Mouse (Mus musculus) frontal cortex, postnatal 10 days (tissue): Measurements from ENCODE around the gene Tatdn3.

ENCODE experiments used
- DNase-seq, 2 experiments: peaks; one replicate each; pipeline ENCODE4 v3.0.0; 2022; ENCODE audit warnings: low spot score in 2 of 2, mixed read lengths in 1 of 2

Gene Tatdn3

GRCm38 (mm10) chr1:191062781-191063485 lies at the start of gene Tatdn3, which contains the start of gene Nsl1:
Gene Tatdn3, minus strand, starts transcription at chr1:191062932.
Gene Nsl1, plus strand, starts transcription at chr1:191063012.
- peak; percentile 81 to 90 for DNase-seq

DNA sequence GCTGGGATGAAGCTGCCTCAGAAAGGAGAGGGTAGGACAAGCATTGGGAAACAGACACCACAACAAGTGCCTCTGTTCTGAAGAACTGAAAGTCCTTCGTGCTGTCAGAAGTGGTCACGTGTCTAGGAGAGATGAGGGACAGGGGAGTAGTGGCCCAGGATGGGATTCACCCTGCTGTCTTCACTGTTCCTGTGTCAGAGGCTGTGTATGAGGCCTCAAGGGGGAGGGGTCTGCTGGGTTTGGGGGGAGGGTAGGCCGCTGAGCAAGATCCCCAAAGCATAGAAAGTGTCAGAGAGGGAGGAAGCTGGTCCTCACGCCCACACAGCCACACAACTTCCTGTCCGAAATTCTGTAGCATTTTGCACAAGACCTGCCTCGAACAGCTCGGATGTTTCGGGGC lies 48.4 kb upstream of the Tatdn3 start:
- DNase-seq: no peak

DNA sequence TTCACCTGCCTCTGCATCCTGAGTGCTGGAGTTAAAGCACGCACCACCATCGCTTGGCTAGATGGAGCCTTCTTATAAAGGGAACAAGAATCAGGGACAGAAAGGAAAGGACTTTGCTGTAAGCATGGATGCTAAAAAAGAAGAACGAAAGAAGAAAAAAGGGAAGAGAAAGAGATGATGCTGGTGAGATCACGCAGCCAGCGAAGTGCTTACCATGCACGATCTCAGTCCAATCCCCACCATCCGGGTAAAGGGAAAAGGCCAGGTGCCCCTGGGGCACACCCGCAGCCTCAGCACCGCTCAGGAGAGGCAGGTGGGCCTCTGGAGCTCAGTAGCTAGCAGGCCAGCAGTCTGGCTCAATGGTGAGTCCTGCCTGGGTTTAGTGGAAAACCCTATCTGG lies 47.2 kb upstream of the Tatdn3 start:
- DNase-seq: no peak

DNA sequence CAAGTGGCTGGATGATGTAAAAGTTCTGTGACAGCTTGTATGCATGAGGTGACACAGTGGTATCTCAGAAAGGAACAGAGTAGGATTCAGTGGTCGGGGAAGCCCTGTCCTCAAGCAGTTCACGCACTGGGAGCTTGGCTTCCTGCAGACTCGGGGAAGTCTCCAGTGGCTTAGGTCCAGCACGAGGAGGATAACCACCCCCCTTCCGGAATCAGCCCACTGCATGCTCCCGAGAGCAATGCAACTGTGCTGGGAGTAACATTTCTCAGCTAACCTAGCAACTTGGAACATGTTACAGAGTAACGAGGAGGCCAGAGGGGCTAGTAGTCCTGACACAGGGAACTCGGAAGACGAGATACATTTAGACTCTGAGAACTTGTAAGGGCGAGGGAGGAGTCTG lies 44.6 kb upstream of the Tatdn3 start:
- no peak for DNase-seq

DNA sequence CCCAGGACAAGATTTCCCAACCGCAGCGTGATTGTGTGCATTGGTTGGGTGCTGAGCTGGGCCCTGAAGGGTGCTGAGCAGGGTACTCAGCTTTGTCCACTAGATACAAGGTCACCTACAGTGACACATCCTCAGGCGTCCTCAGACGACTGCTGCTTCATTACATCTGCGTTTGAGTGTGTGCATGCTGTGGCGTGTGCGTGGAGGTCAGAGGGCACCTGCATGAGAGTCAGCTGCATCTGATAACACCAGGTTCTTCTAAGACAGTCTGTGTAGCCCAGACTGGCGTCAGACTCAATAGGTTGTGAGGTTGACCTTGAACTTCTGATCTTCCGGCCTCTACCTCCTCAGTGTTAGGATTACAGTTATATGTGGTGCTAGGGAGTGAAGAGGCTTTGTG lies 42.5 kb upstream of the Tatdn3 start:
- DNase-seq: no peak

DNA sequence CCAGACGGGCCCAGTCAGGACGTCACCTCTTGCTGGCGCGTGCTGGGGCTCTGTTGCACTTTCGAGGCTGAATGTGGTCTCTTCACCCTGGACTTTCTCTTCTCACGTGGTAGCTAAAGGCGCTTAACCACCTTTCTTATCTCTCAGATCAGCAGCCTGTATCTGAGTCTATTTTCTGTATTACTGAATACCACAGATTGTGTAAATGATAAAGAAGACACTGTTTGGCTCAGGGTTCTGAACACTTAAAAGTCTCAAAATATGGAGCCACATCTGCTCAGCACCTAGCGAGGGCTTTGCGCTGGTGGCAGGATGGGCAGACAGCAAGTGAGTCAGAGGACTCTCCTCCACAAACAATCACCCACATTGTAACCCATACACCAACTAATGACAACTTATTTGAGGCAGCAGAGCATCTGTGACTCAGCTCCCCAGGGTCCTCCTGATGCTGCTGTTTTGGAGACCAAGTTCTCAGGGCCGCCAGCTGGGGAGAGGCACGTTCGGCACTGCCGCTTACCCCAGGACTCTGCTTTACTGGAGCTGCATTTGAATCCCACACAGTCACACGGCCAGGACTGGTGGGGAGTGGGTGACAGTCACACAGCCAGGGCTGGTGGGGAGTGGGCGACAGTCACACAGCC lies 40.1 kb upstream of the Tatdn3 start:
- DNase-seq: no peak

GRCm38 (mm10) chr1:191099772-191100291 lies 37.1 kb upstream of the Tatdn3 start:
- DNase-seq: no peak

DNA sequence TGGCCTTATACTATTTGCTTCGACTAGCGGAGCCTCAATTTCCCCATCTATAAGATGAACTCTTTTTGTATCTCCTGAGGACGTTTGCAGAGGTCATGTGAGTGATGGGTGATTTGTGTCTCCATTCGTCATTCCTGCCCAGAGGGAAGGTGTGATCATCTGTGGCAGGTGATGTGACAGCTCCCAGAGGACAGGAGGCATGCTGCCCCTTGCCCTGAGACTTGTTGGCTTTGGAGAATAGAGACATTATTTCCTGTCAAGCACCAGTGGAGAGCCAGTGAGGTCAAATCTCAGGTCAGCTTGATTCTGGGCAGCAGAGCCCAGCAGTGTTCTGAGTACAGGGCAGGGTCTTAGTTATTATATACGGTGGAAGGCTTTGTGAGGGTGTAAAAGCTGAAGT lies 36.4 kb upstream of the Tatdn3 start:
- DNase-seq: no peak

DNA sequence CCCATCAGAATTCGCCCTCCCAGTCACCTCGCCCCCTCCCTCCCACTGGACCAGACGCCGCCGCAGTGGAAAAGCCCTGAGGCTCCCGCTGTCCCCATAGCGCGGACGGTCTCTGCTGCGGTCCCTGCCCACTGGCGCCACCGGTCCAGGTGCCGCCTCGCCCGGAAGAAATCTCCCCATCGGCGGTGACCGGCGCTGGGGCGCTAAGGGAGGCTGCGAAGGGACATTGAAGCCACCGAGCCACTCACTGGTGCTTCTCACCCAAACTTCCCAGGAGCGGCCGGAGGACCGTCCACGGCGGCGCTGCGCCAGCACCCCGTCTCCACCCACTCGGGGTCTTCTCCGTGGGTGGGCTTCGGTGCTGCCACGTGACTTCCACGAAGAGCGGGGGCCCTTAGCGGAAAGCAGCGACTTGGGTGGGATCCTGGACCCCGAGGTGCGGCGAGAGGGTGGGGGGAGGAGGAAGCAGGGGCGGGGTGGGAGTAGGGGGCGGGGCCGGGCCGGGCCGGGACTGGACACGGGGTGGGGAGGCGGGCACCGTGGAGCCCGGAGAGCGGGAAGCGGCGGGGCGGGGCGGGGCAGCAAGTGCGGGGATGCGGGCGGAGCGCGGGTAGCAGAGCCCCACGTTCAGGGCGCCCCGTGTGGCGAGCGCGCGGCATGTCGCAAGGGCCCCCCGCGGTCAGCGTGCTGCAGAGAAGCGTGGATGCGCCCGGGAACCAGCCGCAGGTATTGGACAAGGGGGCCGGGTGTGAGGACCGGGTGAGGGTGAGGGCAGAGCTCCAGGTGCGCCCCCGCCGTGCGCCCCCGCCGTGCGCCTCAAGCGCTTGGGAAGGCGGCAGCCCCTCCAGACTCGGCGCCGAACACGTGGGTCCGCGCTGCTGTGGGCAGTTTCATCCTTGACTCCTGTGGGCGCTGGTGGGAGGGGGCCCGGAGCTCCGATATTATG lies 35.3 kb upstream of the Tatdn3 start, which contains the start of gene Batf3:
TSS of gene Batf3 (plus strand) at position 46 of the 946 bp plus-strand sequence.
- DNase-seq: peak in 1 of 2 experiments; percentile 22

DNA sequence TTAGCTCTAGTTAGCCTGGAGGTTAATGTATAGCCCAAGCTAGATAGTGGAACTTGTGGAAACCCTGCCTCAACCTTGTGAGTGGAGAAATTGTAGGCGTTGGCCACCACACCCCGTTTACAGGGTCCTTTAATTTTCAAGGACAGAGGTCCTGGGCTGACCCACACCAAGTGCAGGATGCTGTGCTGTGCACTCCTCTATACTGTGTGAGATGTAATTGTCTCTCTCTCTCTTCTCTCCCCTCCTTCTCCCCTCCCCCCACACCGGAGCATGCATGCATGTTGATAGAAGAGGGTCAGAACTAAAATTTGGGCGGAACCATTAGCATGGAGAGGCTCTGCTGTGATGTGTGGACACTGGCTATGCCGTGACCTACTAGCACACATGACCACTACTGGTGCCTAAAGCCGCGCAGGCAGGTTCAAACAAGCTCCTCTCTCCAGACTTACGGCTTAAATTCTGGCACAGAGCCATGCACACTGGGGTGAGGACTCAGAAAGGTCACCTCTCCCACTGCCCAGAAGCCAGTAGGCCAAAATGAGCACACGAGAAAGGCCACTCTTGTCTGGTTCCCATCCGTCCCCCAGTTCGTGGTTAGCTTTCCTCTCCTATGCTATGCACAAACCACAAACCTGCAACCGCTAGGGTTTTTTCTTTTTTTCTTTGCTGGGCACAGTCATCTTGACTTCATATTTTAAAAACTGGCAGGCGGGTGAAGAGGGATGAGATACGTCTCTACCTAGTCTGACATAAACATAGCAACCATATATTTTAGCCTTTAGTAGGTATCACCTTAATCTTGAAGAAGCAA lies 34.3 kb upstream of the Tatdn3 start:
- no peak for DNase-seq

DNA sequence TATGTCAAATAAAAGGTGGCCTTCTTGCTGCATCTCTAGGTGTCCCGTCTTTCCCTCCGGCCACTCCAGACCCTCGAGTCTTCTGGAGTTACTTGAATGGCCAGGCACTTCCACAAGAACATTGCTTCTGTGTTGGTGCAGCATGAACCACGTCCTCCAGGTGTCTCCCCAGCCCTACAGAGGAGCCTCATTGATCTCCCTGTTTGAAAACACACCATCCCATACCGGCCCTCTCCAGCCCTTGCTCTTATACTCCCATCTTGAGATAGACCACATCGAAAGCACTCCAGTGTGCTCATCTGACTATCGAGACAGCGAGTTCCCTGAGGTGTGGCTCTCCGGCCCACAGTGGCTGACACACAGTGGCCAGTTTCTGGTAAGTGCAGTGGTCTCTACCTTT lies 32.3 kb upstream of the Tatdn3 start:
- DNase-seq: peak in 1 of 2 experiments; percentile 23

DNA sequence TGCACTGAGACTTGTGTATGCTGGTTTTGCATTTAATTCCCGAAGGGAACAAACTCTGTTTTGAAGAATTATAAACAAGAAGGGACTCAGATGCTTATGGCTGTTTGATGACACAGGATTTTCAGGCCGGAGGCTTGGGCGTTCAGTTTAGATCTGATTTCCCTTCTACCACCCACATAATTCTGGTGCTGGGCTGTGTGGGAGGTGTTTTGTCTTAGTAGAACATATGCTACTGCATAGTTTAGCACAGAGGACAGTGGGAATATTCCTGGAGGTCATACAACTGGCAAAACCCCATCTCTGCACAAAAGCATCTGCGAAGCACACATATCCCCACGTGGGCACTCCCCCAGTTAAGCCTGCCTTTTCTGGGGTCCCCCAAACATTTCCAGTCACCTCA lies 30.8 kb upstream of the Tatdn3 start:
- DNase-seq: no peak

DNA sequence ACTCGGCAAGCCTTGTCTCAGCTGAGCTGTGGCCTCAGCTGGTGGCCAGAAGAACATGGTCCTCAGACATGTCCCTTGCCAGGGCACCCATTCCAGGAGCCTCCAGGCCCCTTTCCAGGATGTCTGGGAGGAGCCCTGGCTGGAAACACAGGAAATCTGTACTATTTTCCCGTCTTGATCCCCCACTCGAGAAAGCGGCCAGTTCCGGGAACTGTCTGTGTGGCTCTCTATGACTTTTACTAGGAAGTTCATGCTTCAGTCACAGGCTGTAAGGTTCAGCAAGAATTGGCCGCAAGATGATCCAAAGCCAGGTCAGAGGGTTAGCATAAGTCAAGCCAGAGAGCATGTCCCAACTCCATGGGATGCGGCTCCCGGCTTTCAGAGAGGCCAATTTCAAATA lies 29.3 kb upstream of the Tatdn3 start:
- no peak for DNase-seq

- no peak for DNase-seq
Measured at GRCm38 (mm10) chr1:191089355-191089754, 26.6 kb upstream of the Tatdn3 start.

DNA sequence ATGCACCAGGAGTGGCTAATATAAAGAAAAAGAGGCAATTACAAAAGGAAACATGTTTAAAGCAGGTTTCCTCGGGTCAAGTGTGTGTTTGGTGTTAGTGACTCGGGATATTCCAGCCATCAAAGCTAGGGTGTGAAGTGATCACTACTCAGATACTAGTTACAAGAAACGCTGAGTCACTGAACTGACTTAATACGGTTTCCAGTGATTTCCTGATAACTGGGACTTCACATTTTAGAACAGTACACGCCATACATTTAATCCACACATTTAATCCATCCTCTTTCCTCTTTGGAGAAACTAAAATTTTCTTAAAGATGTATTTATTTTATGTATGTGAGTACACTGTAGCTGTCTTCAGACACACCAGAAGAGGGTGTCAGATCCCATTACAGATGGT lies 25.2 kb upstream of the Tatdn3 start:
- no peak for DNase-seq

- no peak for DNase-seq
Measured at GRCm38 (mm10) chr1:191086960-191087359, 24.2 kb upstream of the Tatdn3 start.

- DNase-seq: no peak
Measured at GRCm38 (mm10) chr1:191086304-191086878, 23.7 kb upstream of the Tatdn3 start.

DNA sequence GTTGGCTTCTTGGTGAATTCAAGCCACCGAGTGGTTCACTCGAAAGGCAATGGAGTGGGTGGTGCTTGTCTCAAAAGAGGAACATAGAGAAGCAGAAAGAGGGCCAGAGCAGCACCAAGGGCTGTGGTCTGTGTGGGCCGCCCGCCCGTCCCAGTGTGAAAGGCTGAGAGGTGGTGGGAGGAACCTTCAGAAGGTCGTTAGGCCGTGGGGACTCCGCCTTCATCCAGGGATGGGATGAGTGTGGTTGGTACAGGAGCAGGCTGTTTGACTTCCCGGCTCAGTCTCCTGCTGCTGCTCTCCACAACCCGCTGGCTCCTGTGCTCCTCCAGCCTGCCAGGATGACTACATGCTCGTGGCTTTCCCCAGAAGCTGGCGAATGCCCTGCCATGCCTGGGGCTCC lies 22.9 kb upstream of the Tatdn3 start:
- DNase-seq: no peak

GRCm38 (mm10) chr1:191084951-191085559 lies 22.3 kb upstream of the Tatdn3 start:
- DNase-seq: peak in 1 of 2 experiments; percentile 54

DNA sequence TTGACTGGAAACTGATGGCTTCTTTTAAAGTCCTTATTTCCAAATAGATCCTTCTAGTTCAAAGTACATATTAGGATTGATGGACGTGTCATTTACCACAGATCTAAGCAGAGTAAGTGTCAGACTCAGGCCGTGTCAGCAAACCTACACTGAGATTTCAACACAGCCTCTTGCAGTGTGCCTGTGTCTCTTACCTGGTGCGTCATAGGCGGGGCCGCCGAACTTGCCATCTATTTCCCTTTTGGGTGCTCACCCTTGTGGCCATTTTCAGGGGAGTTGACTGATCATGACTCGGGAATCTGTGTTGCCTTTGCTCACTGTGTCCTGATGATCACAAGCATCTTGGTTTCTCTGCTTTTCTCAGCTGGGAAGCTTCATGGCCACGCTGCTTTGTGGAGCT lies 20.5 kb upstream of the Tatdn3 start:
- DNase-seq: no peak
